In genomic region chr12:85508235-85508634, GRCm38 (mm10) we compare ENCODE assay signal across 8 mouse cellular contexts. TPM values are rescaled to one million over a fixed set of nuclear protein-coding genes. Genes with fewer than 3 reads are reported as not detected.
A peak's percentile ranks its signal among the peaks of the same experiment; 100 is the strongest.
DNase-seq lines count a peak whose midpoint lies in the region; ATAC-seq and TF ChIP-seq lines count a peak whose summit lies in the region.

No protein-coding gene starts in this region.

- WGBS in forebrain, postnatal 0 days, result 19% methylated on average over 3 of the region's 3 CpGs
- WGBS in forebrain, embryonic 16.5 days, result 37% methylated on average over 3 of the region's 3 CpGs
- 22% methylated on average over 3 of the region's 3 CpGs for WGBS in limb, embryonic 11.5 days
- WGBS in limb, embryonic 10.5 days, result 19% methylated on average over 3 of the region's 3 CpGs

- peak; percentile 57 for DNase-seq in forebrain, postnatal 0 days
- DNase-seq in limb, embryonic 11.5 days (ENCODE audit: low spot score), result peak; percentile 48
- no peak for DNase-seq in limb, embryonic 10.5 days (ENCODE audit: low spot score)
- DNase-seq in MEL (ENCODE audit: low read depth, low spot score), result peak; percentile 28
- DNase-seq in lung, postnatal 10 days, result peak; percentile 64
- no peak for DNase-seq in cerebellum, adult 18-20 months

- no peak overlapping the region for H3K9ac ChIP-seq in forebrain, postnatal 0 days
- no peak overlapping the region for H3K9ac ChIP-seq in forebrain, embryonic 16.5 days (replicated peaks; ENCODE audit: low read depth, low read length)
- no peak overlapping the region for H3K9ac ChIP-seq in limb, embryonic 11.5 days (ENCODE audit: low read length)
- H3K9ac ChIP-seq in MEL (ENCODE audit: control insufficient read depth, low read depth, low read length, poor library complexity, severe bottlenecking), result no peak overlapping the region

- H3K27me3 ChIP-seq in forebrain, postnatal 0 days (ENCODE audit: insufficient read depth, low read length), result no peaks in the 10 kb centered on the region
- H3K27me3 ChIP-seq in forebrain, embryonic 16.5 days (replicated peaks; ENCODE audit: control insufficient read depth, insufficient read depth, low read length), result no peaks in the 10 kb centered on the region
- no peaks in the 10 kb centered on the region for H3K27me3 ChIP-seq in limb, embryonic 11.5 days (ENCODE audit: control insufficient read depth, insufficient read depth, low read length)
- H3K27me3 ChIP-seq in limb, embryonic 10.5 days (ENCODE audit: low read depth, poor library complexity, severe bottlenecking), result no peaks in the 10 kb centered on the region
- H3K27me3 ChIP-seq in MEL (ENCODE audit: control insufficient read depth in 1 of 2, insufficient read depth in 2 of 2, low read length in 2 of 2), result no peaks in the 10 kb centered on the region; a peak in 1 of 4 replicates

- H3K27ac ChIP-seq in forebrain, postnatal 0 days (ENCODE audit: low read depth, low read length), result no peak overlapping the region
- H3K27ac ChIP-seq in forebrain, embryonic 16.5 days (ENCODE audit: low read length), result no peak overlapping the region
- H3K27ac ChIP-seq in limb, embryonic 11.5 days (replicated peaks; ENCODE audit: low read depth, low read length), result no peak overlapping the region
- H3K27ac ChIP-seq in limb, embryonic 10.5 days, result no peak overlapping the region
- no peak overlapping the region for H3K27ac ChIP-seq in MEL (ENCODE audit: control insufficient read depth, low read depth, low read length)

- TF ChIP-seq POLR2A in MEL (IDR thresholded peaks at IDR 0.05; ENCODE audit: control insufficient read depth in 1 of 2, insufficient read depth in 1 of 2, low read depth in 1 of 2, low read length in 2 of 2, poor library complexity in 1 of 2), result no peak

- no peaks in the 10 kb centered on the region for H3K4me1 ChIP-seq in forebrain, postnatal 0 days (ENCODE audit: insufficient read depth)
- no peaks in the 10 kb centered on the region for H3K4me1 ChIP-seq in forebrain, embryonic 16.5 days (replicated peaks; ENCODE audit: control insufficient read depth, insufficient read depth, low read length)
- H3K4me1 ChIP-seq in limb, embryonic 11.5 days (ENCODE audit: control insufficient read depth, insufficient read depth, low read length), result no peaks in the 10 kb centered on the region
- H3K4me1 ChIP-seq in limb, embryonic 10.5 days, result no peaks in the 10 kb centered on the region
- no peaks in the 10 kb centered on the region for H3K4me1 ChIP-seq in MEL (ENCODE audit: control insufficient read depth in 1 of 2, insufficient read depth in 2 of 2, low read length in 2 of 2)

- no peak for ATAC-seq in forebrain, postnatal 0 days
- ATAC-seq in forebrain, embryonic 16.5 days, result no peak
- no peak for ATAC-seq in limb, embryonic 11.5 days (ENCODE audit: insufficient number of reproducible peaks, low FRiP score, low TSS enrichment, low read depth)
- no peak for ATAC-seq in monocyte, adult 5-6 weeks (replicated peaks; ENCODE audit: insufficient number of reproducible peaks, low FRiP score, low TSS enrichment, poor library complexity, severe bottlenecking)

- H3K36me3 ChIP-seq in forebrain, postnatal 0 days (ENCODE audit: insufficient read depth), result no peaks in the 10 kb centered on the region
- H3K36me3 ChIP-seq in forebrain, embryonic 16.5 days (ENCODE audit: control insufficient read depth, insufficient read depth), result no peaks in the 10 kb centered on the region
- H3K36me3 ChIP-seq in limb, embryonic 11.5 days (ENCODE audit: control insufficient read depth, insufficient read depth, low read length), result no peaks in the 10 kb centered on the region
- no peaks in the 10 kb centered on the region for H3K36me3 ChIP-seq in limb, embryonic 10.5 days
- peaks cover 0 to 1% of the 10 kb centered on the region in 2 experiments; a peak in 1 of 4 replicates for H3K36me3 ChIP-seq in MEL (ENCODE audit: control insufficient read depth in 1 of 2, insufficient read depth in 2 of 2, low read length in 2 of 2)

- no peaks in the 10 kb centered on the region for H3K9me3 ChIP-seq in forebrain, postnatal 0 days (ENCODE audit: low read length)
- H3K9me3 ChIP-seq in forebrain, embryonic 16.5 days (ENCODE audit: control insufficient read depth, low read length), result no peaks in the 10 kb centered on the region
- no peaks in the 10 kb centered on the region for H3K9me3 ChIP-seq in limb, embryonic 11.5 days (ENCODE audit: control insufficient read depth, low read length)
- no peaks in the 10 kb centered on the region for H3K9me3 ChIP-seq in limb, embryonic 10.5 days (replicated peaks)
- no peaks in the 10 kb centered on the region for H3K9me3 ChIP-seq in MEL (replicated peaks; ENCODE audit: insufficient read depth, low read length)

- H3K4me3 ChIP-seq in forebrain, postnatal 0 days (ENCODE audit: low read depth, low read length), result no peak overlapping the region
- no peak overlapping the region for H3K4me3 ChIP-seq in forebrain, embryonic 16.5 days (replicated peaks; ENCODE audit: low read length)
- H3K4me3 ChIP-seq in limb, embryonic 11.5 days (ENCODE audit: low read depth, low read length), result no peak overlapping the region
- no peak overlapping the region for H3K4me3 ChIP-seq in limb, embryonic 10.5 days
- H3K4me3 ChIP-seq in MEL (ENCODE audit: control insufficient read depth in 1 of 2, insufficient read depth in 1 of 2, low read depth in 2 of 2, low read length in 2 of 2), result no peak overlapping the region

- H3K4me2 ChIP-seq in forebrain, postnatal 0 days (ENCODE audit: low read depth), result no peak overlapping the region
- H3K4me2 ChIP-seq in forebrain, embryonic 16.5 days (ENCODE audit: low read length), result no peak overlapping the region
- H3K4me2 ChIP-seq in limb, embryonic 11.5 days (ENCODE audit: low read depth, severe bottlenecking), result no peak overlapping the region

- no peak for TF ChIP-seq EP300 in MEL (IDR thresholded peaks at IDR 0.05; ENCODE audit: low read depth in 1 of 2, low read length in 2 of 2)

- peak; percentile 77 for TF ChIP-seq RAD21 in MEL (IDR thresholded peaks at IDR 0.05; ENCODE audit: low read depth, low read length)

- no peaks in the 10 kb centered on the region for H3K79me2 ChIP-seq in MEL (ENCODE audit: control insufficient read depth, insufficient read depth, low read length, poor library complexity)

- peak; percentile 67 for TF ChIP-seq CTCF in forebrain, postnatal 0 days (IDR thresholded peaks at IDR 0.05; ENCODE audit: low read depth)
- TF ChIP-seq CTCF in MEL (IDR thresholded peaks at IDR 0.05 in 2 of 3, conservative IDR thresholded peaks at IDR 0.05 in 1 of 3; ENCODE audit: control insufficient read depth in 1 of 3, insufficient read depth in 1 of 3, low read depth in 2 of 3, low read length in 3 of 3, poor library complexity in 1 of 3, severe bottlenecking in 1 of 3), result peak; percentile 48 to 69 (median 59)

TF ChIP-seq in MEL, 35 proteins besides CTCF, POLR2A, EP300 and RAD21:
- TF ChIP-seq E2F4 (IDR thresholded peaks at IDR 0.05; ENCODE audit: borderline replicate concordance, low read depth, low read length) (no peak), ZC3H11A (IDR thresholded peaks at IDR 0.05; ENCODE audit: low read depth, low read length) (peak; percentile 60), SMC3 (IDR thresholded peaks at IDR 0.05; ENCODE audit: low read depth, low read length) (peak; percentile 69)
TF ChIP-seq in MEL: peak in this region for 2.

RNA-seq across cellular contexts. Expression of gene Fos, which starts 34.5 kb away (rescaled TPM):
- total RNA-seq in forebrain, postnatal 0 days (2014; rRNA removed), result 14.2 and 18.0 TPM in 2 replicates
- polyA plus RNA-seq in forebrain, postnatal 0 days (2015; fragmentation: Nextera tagmentation; extraction: Ambion mirVana), result 9.3 and 9.6 TPM in 2 replicates
- 1.9 and 2.4 TPM in 2 replicates for polyA plus RNA-seq in forebrain, embryonic 16.5 days (2015; fragmentation: Nextera tagmentation; extraction: Ambion mirVana)
- 0.89 and 1.2 TPM in 2 replicates for polyA plus RNA-seq in limb, embryonic 11.5 days (2014; fragmentation: Nextera tagmentation; extraction: Ambion mirVana)
- polyA plus RNA-seq in limb, embryonic 10.5 days (2016; fragmentation: Nextera tagmentation; extraction: Ambion mirVana), result 0.76 and 0.80 TPM in 2 replicates
- 0.56 and 1.4 TPM in 2 replicates for total RNA-seq in MEL (2012; rRNA removed)
- polyA plus RNA-seq in MEL (2012; ENCODE audit: insufficient read depth in 1 of 2, insufficient read length in 2 of 2, low read depth in 1 of 2, low replicate concordance in 2 of 2, missing spikeins in 1 of 2), result under 1 TPM in 1 of 2 experiments, not detected in 1; 0.81 TPM
- 138 to 560 TPM (median 216 TPM) in 3 replicates for total RNA-seq in monocyte, adult 5-6 weeks (2017)

Comparison
In these comparisons a context has a peak if more than half of its experiments do, and no peak if none do; other contexts are left out.
1. DNase-seq: peak in forebrain, postnatal 0 days (single experiment), limb, embryonic 11.5 days (single experiment), MEL (single experiment) and lung, postnatal 10 days (single experiment); none in limb, embryonic 10.5 days (single experiment) and cerebellum, adult 18-20 months (0 of 2).